Mouse (Mus musculus): ENCODE measurements around the gene Kars.

DNA sequence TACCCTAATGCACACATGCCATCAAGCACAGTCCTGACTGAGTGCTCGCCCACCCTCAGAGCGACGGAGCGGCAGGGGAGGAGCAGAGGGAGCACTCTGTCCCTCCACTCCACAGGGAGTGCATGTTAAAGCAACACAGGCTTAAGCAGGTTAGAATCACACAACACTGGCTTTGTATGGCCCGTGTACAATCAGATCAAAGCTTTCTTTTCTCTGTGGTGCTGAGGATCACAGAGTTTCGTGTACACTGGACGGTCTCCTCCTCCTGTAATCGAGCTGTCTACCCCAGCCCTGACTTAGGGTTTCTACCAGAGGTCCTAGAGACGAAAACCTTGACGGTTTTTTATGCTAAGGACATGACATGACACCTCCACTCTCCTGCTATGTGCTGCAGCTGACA, 42.6 kb downstream of the Kars start:
- TF ChIP-seq CTCF (conservative IDR thresholded peaks at IDR 0.05 in 1 of 2, IDR thresholded peaks at IDR 0.05 in 1 of 2; ENCODE audit: low read depth in 2 of 2, low read length in 2 of 2), result no peak
- no peak for TF ChIP-seq RCOR1 (conservative IDR thresholded peaks at IDR 0.05; ENCODE audit: low read depth, low read length)
- TF ChIP-seq ZC3H11A (IDR thresholded peaks at IDR 0.05; ENCODE audit: low read depth, low read length), result no peak
- no peak for TF ChIP-seq EP300 (IDR thresholded peaks at IDR 0.05; ENCODE audit: low read length)
- no peak for TF ChIP-seq RAD21 (IDR thresholded peaks at IDR 0.05; ENCODE audit: low read depth, low read length)
- no peak for TF ChIP-seq POLR2A (IDR thresholded peaks at IDR 0.05; ENCODE audit: low read depth, low read length)
